Comparison of ENCODE assay signal across 8 mouse cellular contexts in the genomic region with DNA sequence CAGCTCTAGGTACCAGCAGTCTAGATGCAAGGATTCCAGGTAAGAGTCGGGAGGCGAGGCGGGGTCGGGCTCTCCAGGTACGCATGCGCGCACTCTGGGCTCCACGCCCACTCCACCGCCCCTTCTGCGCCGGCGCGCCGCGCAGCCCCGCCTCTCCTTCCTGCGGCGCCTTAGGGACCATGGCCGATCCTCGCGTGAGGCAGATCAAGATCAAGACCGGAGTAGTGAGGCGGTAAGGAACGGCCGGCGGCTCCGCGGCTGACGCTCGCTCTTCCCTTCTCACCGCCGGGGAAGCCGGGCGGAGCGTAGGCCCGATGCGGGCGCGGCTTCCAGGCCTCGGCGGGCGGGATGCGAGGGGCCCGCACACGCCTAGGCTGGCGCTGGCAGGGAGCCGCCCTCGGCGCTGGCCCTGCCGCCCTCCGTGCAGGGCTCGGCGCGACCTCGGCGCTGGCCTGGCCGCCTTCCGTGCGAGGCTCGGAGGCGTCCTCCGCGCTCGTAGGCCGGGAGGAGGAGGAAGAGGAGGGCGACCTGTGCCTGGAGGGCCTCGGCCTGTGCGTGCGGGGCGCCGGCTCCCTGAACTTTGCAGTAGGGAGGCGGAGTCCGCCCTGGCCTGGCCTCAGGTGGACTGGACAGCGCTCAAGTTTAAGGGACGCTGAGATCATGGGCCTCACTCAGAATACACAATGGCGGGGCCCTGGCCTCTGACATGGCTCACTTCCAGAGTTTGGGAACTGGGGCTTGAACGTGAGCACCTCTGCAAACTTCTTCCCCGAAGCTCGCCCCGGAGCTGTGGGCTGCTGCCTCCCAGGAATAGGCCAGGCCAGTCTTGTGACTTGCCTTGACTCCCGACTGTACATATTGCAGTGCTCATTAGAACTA. TPM values are rescaled to one million over a fixed set of nuclear protein-coding genes. Genes with fewer than 3 reads are reported as not detected.
A peak's percentile ranks its signal among the peaks of the same experiment; 100 is the strongest.
DNase-seq lines count a peak whose midpoint lies in the region; ATAC-seq lines count a peak whose summit lies in the region.

A gene (plus strand): TSS at position 140 of the 879 bp plus-strand sequence.

- DNase-seq in NIH3T3 (ENCODE audit: low read depth): peak; percentile 93
- DNase-seq in cerebellum, postnatal 10 days: peak; percentile 96 to 97
- DNase-seq in frontal cortex, postnatal 14 days (ENCODE audit: low spot score in 2 of 2): peak; percentile 56 to 77
- DNase-seq in layer of hippocampus, postnatal 25 days (ENCODE audit: extremely low spot score in 1 of 2, low spot score in 1 of 2): peak; percentile 84 to 85
- DNase-seq in lung, postnatal 25 days (ENCODE audit: low spot score): peak; percentile 82
- peak; percentile 90 for DNase-seq in retina, embryonic 14.5 days (ENCODE audit: low spot score)
- peak; percentile 93 for DNase-seq in thymus, postnatal 4 days

- peak within 1 kb of the TSS; percentile 91 for H3K27ac ChIP-seq in hindbrain, embryonic 13.5 days

- peaks cover 21% of the 10 kb centered on the region for H3K4me1 ChIP-seq in hindbrain, embryonic 13.5 days (replicated peaks)

- H3K4me2 ChIP-seq in hindbrain, embryonic 13.5 days: peak within 1 kb of the TSS; percentile 87

- ATAC-seq in hindbrain, embryonic 13.5 days (ENCODE audit: low FRiP score): peak; percentile 97

- peaks cover 20% of the 10 kb centered on the region for H3K27me3 ChIP-seq in hindbrain, embryonic 13.5 days

- H3K9ac ChIP-seq in hindbrain, embryonic 13.5 days: peak within 1 kb of the TSS; percentile 96

- no peaks in the 10 kb centered on the region for H3K36me3 ChIP-seq in hindbrain, embryonic 13.5 days

- peak within 1 kb of the TSS; percentile 99 for H3K4me3 ChIP-seq in hindbrain, embryonic 13.5 days

- 1% methylated on average over 74 of the region's 81 CpGs for WGBS in hindbrain, embryonic 13.5 days

- H3K9me3 ChIP-seq in hindbrain, embryonic 13.5 days: no peaks in the 10 kb centered on the region

RNA-seq across cellular contexts. Expression of the gene that starts here (rescaled TPM):
- 286 and 291 TPM in 2 replicates for polyA plus RNA-seq in hindbrain, embryonic 13.5 days (2015; fragmentation: Nextera tagmentation; extraction: Ambion mirVana)
- total RNA-seq in layer of hippocampus, postnatal 25 days (2021): 100 to 1,000 TPM; 124 to 147 TPM

Comparison
In these comparisons a context has a peak if more than half of its experiments do, and no peak if none do; other contexts are left out.
1. Peak in every context shown above with its lines: DNase-seq, ATAC-seq, H3K4me3 ChIP-seq and H3K27ac ChIP-seq.